Mouse (Mus musculus) ES-Bruce4 (cell line): Measurements from ENCODE around the gene Lyst. TPM values are rescaled to one million over a fixed set of nuclear protein-coding genes. Genes with fewer than 3 reads are reported as not detected.

Source experiments
- H3K27ac ChIP-seq: 2 replicates; pipeline ENCODE4 v1.5.1; 2012; ENCODE audit warnings: low read length, inconsistent platforms; ENCODE audit not compliant: insufficient read depth
- H3K27me3 ChIP-seq: 2 replicates; pipeline ENCODE4 v1.6.1; 2012; ENCODE audit warnings: mild to moderate bottlenecking, low read length, inconsistent platforms; ENCODE audit not compliant: control insufficient read depth, poor library complexity, insufficient read depth, severe bottlenecking
- H3K36me3 ChIP-seq: 2 replicates; pipeline ENCODE4 v1.6.1; 2012; ENCODE audit warnings: inconsistent platforms, mild to moderate bottlenecking, low read length, moderate library complexity; ENCODE audit not compliant: control insufficient read depth, poor library complexity, insufficient read depth, severe bottlenecking
- H3K4me1 ChIP-seq: one replicate; pipeline ENCODE4 v1.8.1; 2011; ENCODE audit warnings: low read length; ENCODE audit not compliant: control insufficient read depth, insufficient read depth
- H3K4me3 ChIP-seq: 2 replicates; pipeline ENCODE4 v1.5.1; 2011; ENCODE audit warnings: low read depth, mild to moderate bottlenecking, low read length
- H3K9ac ChIP-seq: 2 replicates; pipeline ENCODE4 v1.6.1; 2012; ENCODE audit warnings: low read depth, mild to moderate bottlenecking, inconsistent platforms; ENCODE audit not compliant: poor library complexity, severe bottlenecking
- H3K9me3 ChIP-seq: replicated peaks from 2 replicates; pipeline ENCODE4 v1.6.1; 2012; ENCODE audit warnings: mild to moderate bottlenecking, low read length, inconsistent platforms; ENCODE audit not compliant: control insufficient read depth, poor library complexity, insufficient read depth, severe bottlenecking
- CTCF ChIP-seq: IDR thresholded peaks from one replicate; pipeline ENCODE4 v1.8.1; 2011; ENCODE audit warnings: low read depth, low read length
- EP300 ChIP-seq: IDR thresholded peaks from 2 replicates; pipeline ENCODE4 v1.6.1; 2011; ENCODE audit warnings: low read depth, low read length; ENCODE audit not compliant: insufficient read depth
- POLR2A ChIP-seq: IDR thresholded peaks from one replicate; pipeline ENCODE4 v1.8.1; 2011; ENCODE audit warnings: low read length; ENCODE audit not compliant: insufficient read depth
- polyA plus RNA-seq: library from polyadenylated mRNA; stranded (reverse); fragments of >200 nt; gene quantifications from 2 replicates; pipeline ENCODE4 v1.2.4, GENCODE M21; 2011; ENCODE audit warnings: low read depth; ENCODE audit not compliant: missing spikeins, insufficient read depth, insufficient read length

The Lyst gene
- polyA plus RNA-seq, 1 experiment = 9.8 TPM

DNA sequence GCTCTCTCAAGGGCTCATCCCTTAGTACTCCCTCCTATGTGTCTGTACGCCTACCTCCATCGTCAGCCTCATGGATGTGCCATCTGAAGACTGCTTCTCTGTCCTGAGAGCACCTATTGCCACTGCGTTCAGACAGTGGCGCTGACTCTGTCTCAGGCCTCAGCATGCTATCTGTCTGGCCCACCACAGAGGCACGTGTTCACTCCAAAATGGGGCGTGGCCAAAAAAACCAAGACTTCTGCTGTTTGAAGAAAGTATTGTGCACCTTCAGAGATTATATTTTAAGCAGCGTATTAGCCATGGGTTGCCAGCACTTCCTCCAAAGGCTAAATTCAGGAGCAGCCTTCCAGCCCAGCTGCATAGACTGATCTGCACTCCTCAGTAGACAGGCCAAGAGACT, 220.7 kb downstream of the Lyst start:
- no peak overlapping the region for H3K9ac ChIP-seq
- H3K27me3 ChIP-seq = no peaks in the 10 kb centered on the region
- no peak overlapping the region for H3K4me3 ChIP-seq
- H3K4me1 ChIP-seq = no peaks in the 10 kb centered on the region
- H3K36me3 ChIP-seq = no peaks in the 10 kb centered on the region
- no peak for TF ChIP-seq EP300
- no peak for TF ChIP-seq POLR2A
- TF ChIP-seq CTCF = no peak
- H3K9me3 ChIP-seq = no peaks in the 10 kb centered on the region
- no peak overlapping the region for H3K27ac ChIP-seq

DNA sequence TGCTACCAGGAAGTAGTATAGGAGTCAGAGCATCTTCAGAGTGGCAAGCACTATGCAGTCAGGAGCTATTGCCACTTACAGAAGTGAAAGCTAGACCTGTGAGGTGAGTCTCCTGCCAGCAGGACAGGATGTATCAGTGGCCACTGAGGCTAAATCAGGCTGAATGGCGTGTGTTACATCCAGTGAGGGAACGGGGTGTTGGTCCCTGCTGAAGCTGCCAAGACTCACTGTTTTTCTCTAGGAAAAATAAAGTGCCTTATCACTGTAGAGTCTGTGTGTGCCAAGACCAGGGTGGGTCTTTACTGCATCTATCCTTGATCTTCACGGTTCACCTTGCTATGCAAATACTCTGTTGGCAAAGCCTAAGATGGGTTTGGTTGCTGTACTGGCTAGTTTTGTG, 228.5 kb downstream of the Lyst start:
- Histone ChIP-seq H3K4me3 (no peak overlapping the region), H3K27me3 (no peaks in the 10 kb centered on the region), H3K9me3 (no peaks in the 10 kb centered on the region), H3K27ac (no peak overlapping the region), H3K36me3 (no peaks in the 10 kb centered on the region), H3K9ac (no peak overlapping the region), H3K4me1 (no peaks in the 10 kb centered on the region)
- no peak for TF ChIP-seq POLR2A
- no peak for TF ChIP-seq CTCF
- no peak for TF ChIP-seq EP300

DNA sequence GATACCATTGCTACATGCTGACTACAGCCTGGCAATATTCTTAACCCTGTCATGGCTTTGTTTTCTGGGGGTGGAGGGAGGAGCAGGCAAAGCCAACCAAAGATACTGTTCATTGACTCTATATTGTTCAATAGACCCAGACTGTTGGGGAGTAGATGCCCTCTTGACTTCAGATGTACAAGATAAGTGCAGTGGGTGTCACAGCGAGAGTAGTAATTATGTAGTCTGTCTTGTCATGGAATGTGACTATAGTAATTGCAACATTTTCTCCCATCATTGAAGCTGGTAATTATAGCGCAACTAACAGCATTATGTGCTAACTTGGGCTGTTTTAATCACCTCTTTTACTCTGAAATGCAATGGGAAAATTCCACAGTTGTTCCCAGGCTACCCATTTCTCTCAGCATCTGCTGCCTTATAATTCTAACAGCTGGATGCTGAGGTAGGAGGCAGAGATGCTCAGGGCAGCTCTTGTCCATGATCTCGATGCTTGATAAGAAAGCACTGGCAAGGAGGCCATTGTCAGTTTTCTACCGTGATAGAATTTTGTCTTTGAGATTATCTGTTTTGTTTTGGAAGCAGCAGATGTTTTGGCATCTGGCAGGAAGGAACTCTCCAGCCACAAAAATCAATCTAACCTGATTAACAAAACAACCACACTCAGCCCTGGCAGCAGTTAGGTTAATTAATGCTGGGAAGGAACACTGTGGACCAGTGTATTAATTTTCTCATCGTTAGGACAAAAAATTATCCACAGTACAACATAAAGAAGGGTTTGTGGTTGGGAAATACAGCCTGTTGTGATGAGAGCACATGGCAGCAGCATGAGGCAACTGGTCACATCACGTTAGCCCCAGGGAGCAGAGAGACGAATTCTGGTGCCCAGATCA, 230.3 kb downstream of the Lyst start:
- H3K27ac ChIP-seq = no peak overlapping the region
- H3K36me3 ChIP-seq = no peaks in the 10 kb centered on the region
- no peak overlapping the region for H3K9ac ChIP-seq
- no peaks in the 10 kb centered on the region for H3K4me1 ChIP-seq
- no peak overlapping the region for H3K4me3 ChIP-seq
- no peak for TF ChIP-seq POLR2A
- TF ChIP-seq EP300 = no peak
- TF ChIP-seq CTCF = no peak
- no peaks in the 10 kb centered on the region for H3K27me3 ChIP-seq
- no peaks in the 10 kb centered on the region for H3K9me3 ChIP-seq

DNA sequence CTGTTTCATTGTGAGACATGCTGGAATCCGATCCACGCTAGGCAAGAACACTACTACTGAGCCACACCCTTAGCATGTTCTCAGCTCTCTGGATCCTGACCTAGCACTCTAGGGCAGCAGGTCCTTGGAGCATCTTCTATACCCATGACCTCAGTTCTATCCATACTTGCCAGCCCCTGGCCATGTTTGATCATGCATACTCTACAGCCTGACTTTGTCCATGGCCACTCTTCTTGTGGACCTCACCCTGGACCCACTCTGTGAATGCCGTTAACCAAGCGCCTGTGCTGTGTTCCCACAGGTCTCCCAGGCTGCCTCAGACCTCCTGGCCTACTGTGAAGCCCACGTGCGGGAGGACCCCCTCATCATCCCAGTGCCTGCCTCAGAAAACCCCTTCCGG, 234.7 kb downstream of the Lyst start:
- Histone ChIP-seq H3K4me1 (no peaks in the 10 kb centered on the region), H3K27me3 (no peaks in the 10 kb centered on the region), H3K36me3 (no peaks in the 10 kb centered on the region), H3K4me3 (no peak overlapping the region), H3K9me3 (no peaks in the 10 kb centered on the region), H3K9ac (no peak overlapping the region), H3K27ac (no peak overlapping the region)
- TF ChIP-seq EP300 (no peak), POLR2A (no peak), CTCF (no peak)

DNA sequence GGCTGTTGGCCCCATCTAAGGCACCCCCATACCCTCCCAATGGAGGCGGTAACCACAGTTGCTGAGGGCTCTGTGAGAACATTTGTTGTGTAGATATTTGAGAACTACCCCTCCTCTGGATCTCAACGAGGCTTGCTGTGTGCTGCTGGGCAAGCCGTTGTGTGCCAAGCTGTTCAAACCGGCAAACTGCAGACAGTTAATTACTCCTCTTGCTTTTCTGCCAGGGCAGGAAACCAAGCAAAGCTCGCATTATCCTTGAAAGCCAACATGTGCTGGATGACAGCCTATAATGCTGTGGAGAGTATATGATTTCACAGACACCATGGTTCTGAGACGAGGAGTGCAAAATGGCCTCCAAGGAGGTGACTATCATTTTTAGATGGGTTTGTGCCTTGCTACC, 236.3 kb downstream of the Lyst start:
- Histone ChIP-seq H3K4me3 (no peak overlapping the region), H3K4me1 (no peaks in the 10 kb centered on the region), H3K36me3 (no peaks in the 10 kb centered on the region), H3K9me3 (no peaks in the 10 kb centered on the region), H3K27me3 (no peaks in the 10 kb centered on the region), H3K9ac (no peak overlapping the region), H3K27ac (no peak overlapping the region)
- no peak for TF ChIP-seq EP300
- TF ChIP-seq CTCF = no peak
- TF ChIP-seq POLR2A = no peak

DNA sequence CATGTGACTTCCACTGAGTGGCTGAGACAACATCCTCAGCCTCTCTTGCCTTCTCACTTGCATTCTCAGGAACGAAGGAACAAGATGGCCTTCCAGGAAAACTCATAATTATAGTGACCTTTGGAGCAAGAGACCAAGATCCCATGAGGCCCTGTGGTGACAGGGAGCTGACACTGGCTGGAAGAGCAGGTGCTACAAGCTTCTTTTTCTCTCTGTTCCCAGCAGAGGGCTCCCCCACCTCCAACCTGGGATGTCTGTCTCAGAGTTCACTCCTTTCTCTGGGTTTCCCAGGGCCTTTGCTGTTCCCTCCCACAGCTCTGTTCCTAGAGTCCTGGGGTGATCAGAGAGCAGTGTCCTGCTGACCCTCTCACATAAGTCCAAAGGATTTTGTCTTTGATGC, 237.9 kb downstream of the Lyst start:
- TF ChIP-seq CTCF (no peak), POLR2A (no peak)
- no peak overlapping the region for H3K27ac ChIP-seq
- H3K9ac ChIP-seq = no peak overlapping the region
- H3K4me3 ChIP-seq = no peak overlapping the region
- H3K9me3 ChIP-seq = no peaks in the 10 kb centered on the region
- no peaks in the 10 kb centered on the region for H3K36me3 ChIP-seq
- H3K27me3 ChIP-seq = no peaks in the 10 kb centered on the region
- H3K4me1 ChIP-seq = no peaks in the 10 kb centered on the region

Other genes with a start within 250 kb of the Lyst start
- 16.8 and 22.9 TPM in 2 replicates for gene Gpr137b, start 196.4 kb upstream of the Lyst start, polyA plus RNA-seq
- 41.2 and 41.9 TPM in 2 replicates for gene Nid1, start 152.8 kb upstream of the Lyst start, polyA plus RNA-seq
- gene Gng4, start 193.7 kb downstream of the Lyst start, polyA plus RNA-seq = not detected in 2 replicates